Mouse (Mus musculus) cerebellum, adult (tissue): Measurements from ENCODE around the gene Gatc.
A peak's percentile ranks its signal among the peaks of the same experiment; 100 is the strongest.
"Not testable (repeated sequence)": the region's sequence is repeated elsewhere in the genome, so short reads cannot be mapped to it uniquely, and the experiment has no call there.

Experiments
- ATAC-seq: cut with Nextera tagmentation; 2 replicates; pipeline ENCODE4 v1.9.2; 2017; ENCODE audit warnings: mild to moderate bottlenecking, moderate library complexity, mixed read lengths; ENCODE audit not compliant: insufficient number of reproducible peaks, low FRiP score, low TSS enrichment

The Gatc gene

GRCm38 (mm10) chr5:115333626-115334025 lies 7.4 kb downstream of the Gatc start:
- ATAC-seq: no peak

- ATAC-seq: no peak
These were observed 10.0 kb downstream of the Gatc start for GRCm38 (mm10) chr5:115330955-115331354.

GRCm38 (mm10) chr5:115327610-115328548 lies 13.1 kb downstream of the Gatc start:
- ATAC-seq: no peak

GRCm38 (mm10) chr5:115326875-115327609 lies 13.9 kb downstream of the Gatc start, which contains the start of gene Srsf9:
Srsf9 (plus strand) TSS chr5:115327177.
- ATAC-seq: peak; percentile 89

- peak; percentile 31; the same call in 1 of the 2 replicates for ATAC-seq
These were observed 14.6 kb downstream of the Gatc start for GRCm38 (mm10) chr5:115326256-115326831.

- peak; percentile 74; the same call in 1 of the 2 replicates for ATAC-seq
These were observed 21.7 kb downstream of the Gatc start for GRCm38 (mm10) chr5:115319004-115319940.

GRCm38 (mm10) chr5:115317645-115318328 lies 23.2 kb downstream of the Gatc start:
- ATAC-seq: no peak

- ATAC-seq: no peak
These were observed 23.9 kb downstream of the Gatc start for GRCm38 (mm10) chr5:115316968-115317644.

GRCm38 (mm10) chr5:115313668-115313943 lies 27.4 kb downstream of the Gatc start:
- no peak for ATAC-seq

GRCm38 (mm10) chr5:115312816-115313667 lies 27.9 kb downstream of the Gatc start:
- ATAC-seq: no peak

GRCm38 (mm10) chr5:115312354-115312753 lies 28.6 kb downstream of the Gatc start:
- no peak for ATAC-seq

- not testable (repeated sequence) for ATAC-seq
These were observed 38.8 kb downstream of the Gatc start for GRCm38 (mm10) chr5:115302190-115302589.

GRCm38 (mm10) chr5:115301615-115302014 lies 39.4 kb downstream of the Gatc start:
- no peak for ATAC-seq

- peak; percentile 88 for ATAC-seq
These were observed 40.0 kb downstream of the Gatc start, which contains the start of gene Dynll1 for GRCm38 (mm10) chr5:115300792-115301614. Dynll1 (minus strand) TSS chr5:115300999.

GRCm38 (mm10) chr5:115300035-115300744 lies 40.8 kb downstream of the Gatc start:
- ATAC-seq: peak; percentile 61; the same call in 1 of the 2 replicates

GRCm38 (mm10) chr5:115296347-115296746 lies 44.6 kb downstream of the Gatc start:
- ATAC-seq: no peak
